Mouse (Mus musculus): Measurements from ENCODE around the gene Mylpf.

DNA sequence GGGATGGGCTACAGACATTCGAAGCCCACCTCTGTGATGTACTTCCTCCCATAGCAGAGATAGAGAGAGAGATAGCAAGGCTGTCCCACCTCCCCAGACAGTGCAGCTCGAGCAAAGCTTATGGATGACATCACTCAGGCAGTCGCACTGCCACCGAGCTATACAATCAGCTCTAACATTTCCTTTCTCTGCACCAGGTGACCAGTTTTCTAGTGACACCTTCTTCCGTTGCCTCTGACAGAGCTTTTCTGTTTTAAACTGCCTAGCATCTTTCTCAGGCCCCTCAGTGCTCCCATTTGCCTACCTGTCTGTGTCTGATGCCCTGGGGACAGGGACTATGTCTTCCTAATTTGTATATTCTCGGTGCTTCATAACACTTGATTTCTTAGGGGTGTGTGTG, 11.8 kb downstream of the Mylpf start:
- TF ChIP-seq CTCF (IDR thresholded peaks at IDR 0.05; ENCODE audit: borderline replicate concordance, extremely low read depth, insufficient read depth, insufficient read length) = no peak
- no peak for TF ChIP-seq POLR2A (IDR thresholded peaks at IDR 0.05; ENCODE audit: borderline replicate concordance, extremely low read depth, insufficient read depth, insufficient read length, poor library complexity, severe bottlenecking)

All from brain, embryonic 14.5 days (tissue).